Mouse (Mus musculus): ENCODE measurements around the gene Adsl. TPM values are rescaled to one million over a fixed set of nuclear protein-coding genes. Genes with fewer than 3 reads are reported as not detected.
"Not testable (repeated sequence)": the region's sequence is repeated elsewhere in the genome, so short reads cannot be mapped to it uniquely, and the experiment has no call there.

Gene Adsl
- polyA plus RNA-seq, 1 experiment from 2014 or later, result 137 TPM

GRCm38 (mm10) chr15:80921781-80922180, 26.5 kb upstream of the Adsl start:
- H3K4me2 ChIP-seq, result no peak overlapping the region
- no peak overlapping the region for H3K4me3 ChIP-seq
- H3K36me3 ChIP-seq, result peaks cover 74% of the 10 kb centered on the region
- no peaks in the 10 kb centered on the region for H3K9me3 ChIP-seq (replicated peaks)
- H3K4me1 ChIP-seq (replicated peaks), result no peaks in the 10 kb centered on the region
- no peaks in the 10 kb centered on the region for H3K27me3 ChIP-seq
- WGBS, result 76% methylated on average over 4 of the region's 4 CpGs
- H3K9ac ChIP-seq, result no peak overlapping the region
- ATAC-seq (replicated peaks; ENCODE audit: insufficient number of reproducible peaks, insufficient read depth, low FRiP score, low read depth), result no peak
- H3K27ac ChIP-seq, result no peak overlapping the region

GRCm38 (mm10) chr15:80924211-80924610, 24.1 kb upstream of the Adsl start:
- Histone ChIP-seq H3K4me2 (no peak overlapping the region), H3K9me3 (replicated peaks) (no peaks in the 10 kb centered on the region), H3K27me3 (no peaks in the 10 kb centered on the region), H3K36me3 (peaks cover 72% of the 10 kb centered on the region), H3K4me1 (replicated peaks) (no peaks in the 10 kb centered on the region), H3K27ac (no peak overlapping the region), H3K4me3 (no peak overlapping the region), H3K9ac (no peak overlapping the region)
- no peak for ATAC-seq (replicated peaks; ENCODE audit: insufficient number of reproducible peaks, insufficient read depth, low FRiP score, low read depth)
- WGBS, result 93% methylated on average over 2 of the region's 2 CpGs

GRCm38 (mm10) chr15:80928811-80929355, 19.4 kb upstream of the Adsl start:
- no peak overlapping the region for H3K4me3 ChIP-seq
- no peak overlapping the region for H3K27ac ChIP-seq
- H3K9ac ChIP-seq, result no peak overlapping the region
- 0 out of 2 replicates have a peak, but pooled peaks cover 3% of the 10 kb centered on the region for H3K4me1 ChIP-seq (replicated peaks)
- H3K4me2 ChIP-seq, result no peak overlapping the region
- H3K36me3 ChIP-seq, result peaks cover 56% of the 10 kb centered on the region
- 81% methylated on average over 20 of the region's 20 CpGs for WGBS
- H3K9me3 ChIP-seq (replicated peaks), result no peaks in the 10 kb centered on the region
- ATAC-seq (replicated peaks; ENCODE audit: insufficient number of reproducible peaks, insufficient read depth, low FRiP score, low read depth), result no peak
- no peaks in the 10 kb centered on the region for H3K27me3 ChIP-seq

- H3K9ac ChIP-seq, result no peak overlapping the region
- 21% methylated on average over 14 of the region's 16 CpGs for WGBS
- 0 out of 2 replicates have a peak, but pooled peaks cover 3% of the 10 kb centered on the region for H3K4me1 ChIP-seq (replicated peaks)
- H3K4me2 ChIP-seq, result no peak overlapping the region
- peaks cover 45% of the 10 kb centered on the region for H3K36me3 ChIP-seq
- H3K27ac ChIP-seq, result no peak overlapping the region
- ATAC-seq (replicated peaks; ENCODE audit: insufficient number of reproducible peaks, insufficient read depth, low FRiP score, low read depth), result no peak
- no peaks in the 10 kb centered on the region for H3K27me3 ChIP-seq
- H3K9me3 ChIP-seq (replicated peaks), result no peaks in the 10 kb centered on the region
- H3K4me3 ChIP-seq, result no peak overlapping the region
Observed at GRCm38 (mm10) chr15:80930048-80930571, 18.2 kb upstream of the Adsl start.

- peaks cover 42% of the 10 kb centered on the region for H3K36me3 ChIP-seq
- not testable (repeated sequence) for H3K4me1 ChIP-seq (replicated peaks); H3K9ac ChIP-seq; H3K4me2 ChIP-seq; H3K4me3 ChIP-seq; ATAC-seq (replicated peaks; ENCODE audit: insufficient number of reproducible peaks, insufficient read depth, low FRiP score, low read depth); H3K9me3 ChIP-seq (replicated peaks); H3K27me3 ChIP-seq; H3K27ac ChIP-seq
- WGBS, result 86% methylated on average over 23 of the region's 23 CpGs
Observed at GRCm38 (mm10) chr15:80930676-80931320, 17.5 kb upstream of the Adsl start.

GRCm38 (mm10) chr15:80931345-80931960, 16.8 kb upstream of the Adsl start:
- peaks cover 38% of the 10 kb centered on the region for H3K36me3 ChIP-seq
- H3K27me3 ChIP-seq, result no peaks in the 10 kb centered on the region

GRCm38 (mm10) chr15:80934841-80935240, 13.4 kb upstream of the Adsl start:
- Histone ChIP-seq H3K4me1 (replicated peaks) (peaks cover 2% of the 10 kb centered on the region; the same call in 1 of the 2 replicates), H3K27me3 (no peaks in the 10 kb centered on the region), H3K27ac (no peak overlapping the region), H3K9me3 (replicated peaks) (no peaks in the 10 kb centered on the region), H3K4me3 (no peak overlapping the region), H3K9ac (no peak overlapping the region), H3K36me3 (peaks cover 12% of the 10 kb centered on the region), H3K4me2 (no peak overlapping the region)
- 78% methylated on average over 5 of the region's 5 CpGs for WGBS
- ATAC-seq (replicated peaks; ENCODE audit: insufficient number of reproducible peaks, insufficient read depth, low FRiP score, low read depth), result no peak

More at GRCm38 (mm10) chr15:80931345-80931960, 16.8 kb upstream of the Adsl start:
- H3K4me2 ChIP-seq, result no peak overlapping the region
- H3K9me3 ChIP-seq (replicated peaks), result no peaks in the 10 kb centered on the region
- no peak overlapping the region for H3K4me3 ChIP-seq
- no peak overlapping the region for H3K9ac ChIP-seq
- 0 out of 2 replicates have a peak, but pooled peaks cover 3% of the 10 kb centered on the region for H3K4me1 ChIP-seq (replicated peaks)
- ATAC-seq (replicated peaks; ENCODE audit: insufficient number of reproducible peaks, insufficient read depth, low FRiP score, low read depth), result no peak
- H3K27ac ChIP-seq, result no peak overlapping the region
- WGBS, result 79% methylated on average over 9 of the region's 9 CpGs

GRCm38 (mm10) chr15:80936686-80937085, 11.6 kb upstream of the Adsl start:
- no peak for ATAC-seq (replicated peaks; ENCODE audit: insufficient number of reproducible peaks, insufficient read depth, low FRiP score, low read depth)
- H3K4me3 ChIP-seq, result no peak overlapping the region
- H3K27ac ChIP-seq, result no peak overlapping the region
- no peaks in the 10 kb centered on the region for H3K27me3 ChIP-seq
- H3K36me3 ChIP-seq, result peaks cover 8% of the 10 kb centered on the region
- no peaks in the 10 kb centered on the region for H3K9me3 ChIP-seq (replicated peaks)
- H3K4me2 ChIP-seq, result no peak overlapping the region
- H3K9ac ChIP-seq, result no peak overlapping the region
- no peaks in the 10 kb centered on the region; the same call in 1 of the 2 replicates for H3K4me1 ChIP-seq (replicated peaks)
- WGBS, result 61% methylated on average over 3 of the region's 3 CpGs

- Histone ChIP-seq H3K4me3 (no peak overlapping the region), H3K9ac (no peak overlapping the region), H3K27ac (no peak overlapping the region), H3K36me3 (no peaks in the 10 kb centered on the region; the same call in 1 of the 2 replicates), H3K9me3 (replicated peaks) (no peaks in the 10 kb centered on the region), H3K4me1 (replicated peaks) (no peaks in the 10 kb centered on the region; the same call in 1 of the 2 replicates), H3K4me2 (no peak overlapping the region), H3K27me3 (no peaks in the 10 kb centered on the region)
- ATAC-seq (replicated peaks; ENCODE audit: insufficient number of reproducible peaks, insufficient read depth, low FRiP score, low read depth), result no peak
- WGBS, result 76% methylated on average over 4 of the region's 4 CpGs
Observed at GRCm38 (mm10) chr15:80938615-80939014, 9.7 kb upstream of the Adsl start.

GRCm38 (mm10) chr15:80939401-80939800, 8.9 kb upstream of the Adsl start:
- Histone ChIP-seq H3K27me3 (no peaks in the 10 kb centered on the region), H3K4me1 (replicated peaks) (no peaks in the 10 kb centered on the region; the same call in 1 of the 2 replicates), H3K36me3 (no peaks in the 10 kb centered on the region; the same call in 1 of the 2 replicates), H3K27ac (no peak overlapping the region), H3K9me3 (replicated peaks) (no peaks in the 10 kb centered on the region), H3K4me3 (no peak overlapping the region), H3K4me2 (no peak overlapping the region), H3K9ac (no peak overlapping the region)
- 44% methylated on average over 5 of the region's 5 CpGs for WGBS
- ATAC-seq (replicated peaks; ENCODE audit: insufficient number of reproducible peaks, insufficient read depth, low FRiP score, low read depth), result no peak

GRCm38 (mm10) chr15:80941468-80942040, 6.7 kb upstream of the Adsl start:
- Histone ChIP-seq H3K4me3 (no peak overlapping the region), H3K4me1 (replicated peaks) (no peaks in the 10 kb centered on the region; the same call in 1 of the 2 replicates), H3K27ac (no peak overlapping the region), H3K36me3 (no peaks in the 10 kb centered on the region; the same call in 1 of the 2 replicates), H3K27me3 (no peaks in the 10 kb centered on the region), H3K9ac (no peak overlapping the region), H3K4me2 (no peak overlapping the region), H3K9me3 (replicated peaks) (no peaks in the 10 kb centered on the region)
- WGBS, result 89% methylated on average over 6 of the region's 6 CpGs
- no peak for ATAC-seq (replicated peaks; ENCODE audit: insufficient number of reproducible peaks, insufficient read depth, low FRiP score, low read depth)

All from heart, embryonic 15.5 days (tissue).